Mouse (Mus musculus) cerebellum, adult 11-12 months (tissue): ENCODE data around the gene Tapt1.

ENCODE experiments used
- DNase-seq: peaks from one replicate; pipeline ENCODE4 v3.0.0; 2022

The Tapt1 gene

GRCm38 (mm10) chr5:44233933-44234332 is 7.5 kb upstream of the Tapt1 start:
- no peak for DNase-seq

- no peak for DNase-seq
Measured at GRCm38 (mm10) chr5:44228756-44229155, 2.3 kb upstream of the Tapt1 start.

GRCm38 (mm10) chr5:44228323-44228722 is 1.9 kb upstream of the Tapt1 start:
- DNase-seq, result no peak

- DNase-seq, result no peak
Measured at GRCm38 (mm10) chr5:44227462-44227840, 1.0 kb upstream of the Tapt1 start.

GRCm38 (mm10) chr5:44225911-44226520 is 410 bp downstream of the Tapt1 start:
- no peak for DNase-seq

GRCm38 (mm10) chr5:44224916-44225600 is 1.4 kb downstream of the Tapt1 start:
- DNase-seq, result no peak

GRCm38 (mm10) chr5:44224251-44224650 is 2.2 kb downstream of the Tapt1 start:
- DNase-seq, result no peak

GRCm38 (mm10) chr5:44223341-44223881 is 3.0 kb downstream of the Tapt1 start:
- no peak for DNase-seq

GRCm38 (mm10) chr5:44220430-44220829 is 6.0 kb downstream of the Tapt1 start:
- no peak for DNase-seq

GRCm38 (mm10) chr5:44219871-44220270 is 6.6 kb downstream of the Tapt1 start:
- no peak for DNase-seq

GRCm38 (mm10) chr5:44218483-44218882 is 7.9 kb downstream of the Tapt1 start:
- DNase-seq, result no peak

- DNase-seq, result no peak
Measured at GRCm38 (mm10) chr5:44217685-44218041, 8.8 kb downstream of the Tapt1 start.

GRCm38 (mm10) chr5:44217041-44217684 is 9.3 kb downstream of the Tapt1 start:
- DNase-seq, result no peak

- DNase-seq, result peak; percentile 42
Measured at GRCm38 (mm10) chr5:44215118-44215517, 11.3 kb downstream of the Tapt1 start.

GRCm38 (mm10) chr5:44214025-44214424 is 12.4 kb downstream of the Tapt1 start:
- peak; percentile 42 for DNase-seq

GRCm38 (mm10) chr5:44213391-44213790 is 13.0 kb downstream of the Tapt1 start:
- DNase-seq, result no peak

- DNase-seq, result no peak
Measured at GRCm38 (mm10) chr5:44211818-44212465, 14.5 kb downstream of the Tapt1 start.

GRCm38 (mm10) chr5:44207286-44207685 is 19.1 kb downstream of the Tapt1 start:
- no peak for DNase-seq

- DNase-seq, result no peak
Measured at GRCm38 (mm10) chr5:44206651-44207050, 19.8 kb downstream of the Tapt1 start.

- DNase-seq, result peak; percentile 61
Measured at GRCm38 (mm10) chr5:44203410-44203809, 23.0 kb downstream of the Tapt1 start.

GRCm38 (mm10) chr5:44201665-44202064 is 24.8 kb downstream of the Tapt1 start:
- DNase-seq, result no peak

- no peak for DNase-seq
Measured at GRCm38 (mm10) chr5:44199109-44199508, 27.3 kb downstream of the Tapt1 start.

GRCm38 (mm10) chr5:44198471-44198870 is 28.0 kb downstream of the Tapt1 start:
- DNase-seq, result no peak

- DNase-seq, result no peak
Measured at GRCm38 (mm10) chr5:44197806-44198205, 28.6 kb downstream of the Tapt1 start.
